Mouse (Mus musculus) liver, embryonic 16.5 days (tissue): ENCODE measurements around the gene Klc4. TPM values are rescaled to one million over a fixed set of nuclear protein-coding genes. Genes with fewer than 3 reads are reported as not detected.

Experiments used
- ATAC-seq: fragments of 200-750 bp; cut with Nextera tagmentation; 2 replicates; pipeline ENCODE4 v1.8.0; 2017; ENCODE audit warnings: low read depth, mild to moderate bottlenecking, moderate number of reproducible peaks, moderate library complexity
- H3K27ac ChIP-seq: fragments of 300-500 bp; sonication (generic); 2 replicates; pipeline ENCODE4 v1.5.1; 2014; ENCODE audit warnings: mild to moderate bottlenecking, low read length
- H3K27me3 ChIP-seq: fragments of 300-500 bp; sonication (generic); 2 replicates; pipeline ENCODE4 v1.6.1; 2014; ENCODE audit warnings: low read depth, low read length, mixed read lengths; ENCODE audit not compliant: control insufficient read depth, insufficient read depth
- H3K36me3 ChIP-seq: fragments of 300-500 bp; sonication (generic); 2 replicates; pipeline ENCODE4 v1.6.1; 2014; ENCODE audit warnings: mild to moderate bottlenecking; ENCODE audit not compliant: control insufficient read depth, insufficient read depth
- H3K4me1 ChIP-seq: fragments of 300-500 bp; sonication (generic); 2 replicates; pipeline ENCODE4 v1.6.1; 2014; ENCODE audit warnings: low read depth, low read length, mixed read lengths; ENCODE audit not compliant: control insufficient read depth
- H3K4me2 ChIP-seq: fragments of 300-500 bp; sonication (generic); 2 replicates; pipeline ENCODE4 v1.6.1; 2014; ENCODE audit warnings: low read depth, low read length, mixed read lengths
- H3K4me3 ChIP-seq: fragments of 300-500 bp; sonication (generic); 2 replicates; pipeline ENCODE4 v1.5.1; 2014; ENCODE audit warnings: low read depth, mild to moderate bottlenecking, low read length
- H3K9ac ChIP-seq: fragments of 300-500 bp; sonication (generic); 2 replicates; pipeline ENCODE4 v1.6.1; 2014; ENCODE audit warnings: low read depth, low read length
- H3K9me3 ChIP-seq: fragments of 300-500 bp; sonication (generic); replicated peaks from 2 replicates; pipeline ENCODE4 v1.6.1; 2016; ENCODE audit warnings: low read length; ENCODE audit not compliant: control insufficient read depth
- WGBS: fragments of 180-500 bp; shearing (Covaris S2); extraction: QIAGEN DNeasy Blood & Tissue Kit; methylation state at CpG from one replicate; pipeline ENCODE4 v1.1.7; 2014; ENCODE audit not compliant: insufficient replicate concordance; 5-methylcytosine and 5-hydroxymethylcytosine counted together
- polyA plus RNA-seq: library from polyadenylated mRNA; unstranded; fragments of >200 nt; fragmentation: Nextera tagmentation; extraction: Ambion mirVana; gene quantifications from 2 replicates; pipeline ENCODE4 v1.2.1, GENCODE M21; 2015

The Klc4 gene
- polyA plus RNA-seq, 1 experiment from 2014 or later: 12.2 TPM

GRCm38 (mm10) chr17:46605126-46605525 is 40.7 kb downstream of the Klc4 start:
- Histone ChIP-seq H3K9ac (no peak overlapping the region), H3K4me3 (no peak overlapping the region), H3K27ac (no peak overlapping the region), H3K4me2 (no peak overlapping the region), H3K4me1 (no peaks in the 10 kb centered on the region), H3K36me3 (no peaks in the 10 kb centered on the region), H3K27me3 (no peaks in the 10 kb centered on the region), H3K9me3 (no peaks in the 10 kb centered on the region)
- ATAC-seq: no peak
- 72% methylated on average over 5 of the region's 5 CpGs for WGBS

- no peaks in the 10 kb centered on the region for H3K36me3 ChIP-seq
- WGBS: 79% methylated on average over 4 of the region's 4 CpGs
- no peak overlapping the region for H3K4me3 ChIP-seq
- no peak for ATAC-seq
- H3K9me3 ChIP-seq: no peaks in the 10 kb centered on the region
- no peak overlapping the region for H3K27ac ChIP-seq
- H3K4me2 ChIP-seq: no peak overlapping the region
- no peak overlapping the region for H3K9ac ChIP-seq
- no peaks in the 10 kb centered on the region for H3K4me1 ChIP-seq
- no peaks in the 10 kb centered on the region for H3K27me3 ChIP-seq
Observed at GRCm38 (mm10) chr17:46603229-46603628, 42.6 kb downstream of the Klc4 start.

- no peak for ATAC-seq
- Histone ChIP-seq H3K9me3 (no peaks in the 10 kb centered on the region), H3K4me2 (no peak overlapping the region), H3K9ac (no peak overlapping the region), H3K27me3 (no peaks in the 10 kb centered on the region), H3K4me3 (no peak overlapping the region), H3K27ac (no peak overlapping the region), H3K36me3 (no peaks in the 10 kb centered on the region), H3K4me1 (no peaks in the 10 kb centered on the region)
- WGBS: 34% methylated on average over 9 of the region's 9 CpGs
Observed at GRCm38 (mm10) chr17:46602212-46602611, 43.6 kb downstream of the Klc4 start.

- no peaks in the 10 kb centered on the region for H3K36me3 ChIP-seq
- no peak overlapping the region for H3K27ac ChIP-seq
- H3K4me2 ChIP-seq: no peak overlapping the region
- WGBS: 61% methylated on average over 2 of the region's 2 CpGs
- H3K9me3 ChIP-seq: no peaks in the 10 kb centered on the region
- H3K9ac ChIP-seq: no peak overlapping the region
- no peaks in the 10 kb centered on the region for H3K4me1 ChIP-seq
- no peak for ATAC-seq
- no peak overlapping the region for H3K4me3 ChIP-seq
- no peaks in the 10 kb centered on the region for H3K27me3 ChIP-seq
Observed at GRCm38 (mm10) chr17:46600569-46600968, 45.3 kb downstream of the Klc4 start.

GRCm38 (mm10) chr17:46598963-46599362 is 46.9 kb downstream of the Klc4 start:
- Histone ChIP-seq H3K27me3 (no peaks in the 10 kb centered on the region), H3K9ac (no peak overlapping the region), H3K36me3 (no peaks in the 10 kb centered on the region), H3K4me3 (no peak overlapping the region), H3K9me3 (no peaks in the 10 kb centered on the region), H3K27ac (no peak overlapping the region), H3K4me2 (no peak overlapping the region), H3K4me1 (no peaks in the 10 kb centered on the region)
- ATAC-seq: no peak
- 48% methylated on average over 4 of the region's 4 CpGs for WGBS

- no peak overlapping the region for H3K4me2 ChIP-seq
- no peak overlapping the region for H3K27ac ChIP-seq
- H3K4me1 ChIP-seq: no peaks in the 10 kb centered on the region
- no peak overlapping the region for H3K9ac ChIP-seq
- no peaks in the 10 kb centered on the region for H3K27me3 ChIP-seq
- 59% methylated on average over 11 of the region's 11 CpGs for WGBS
- H3K36me3 ChIP-seq: no peaks in the 10 kb centered on the region
- no peak for ATAC-seq
- H3K9me3 ChIP-seq: no peaks in the 10 kb centered on the region
- H3K4me3 ChIP-seq: no peak overlapping the region
Observed at GRCm38 (mm10) chr17:46597956-46598355, 47.9 kb downstream of the Klc4 start.

GRCm38 (mm10) chr17:46595336-46595735 is 50.5 kb downstream of the Klc4 start:
- Histone ChIP-seq H3K36me3 (no peaks in the 10 kb centered on the region), H3K27ac (no peak overlapping the region), H3K9ac (no peak overlapping the region), H3K4me3 (no peak overlapping the region), H3K9me3 (no peaks in the 10 kb centered on the region), H3K4me1 (no peaks in the 10 kb centered on the region), H3K4me2 (no peak overlapping the region), H3K27me3 (no peaks in the 10 kb centered on the region)
- WGBS: 74% methylated on average over 6 of the region's 6 CpGs
- no peak for ATAC-seq

GRCm38 (mm10) chr17:46594606-46595005 is 51.2 kb downstream of the Klc4 start:
- no peak overlapping the region for H3K4me2 ChIP-seq
- 56% methylated on average over 9 of the region's 9 CpGs for WGBS
- H3K4me1 ChIP-seq: no peaks in the 10 kb centered on the region
- no peaks in the 10 kb centered on the region for H3K36me3 ChIP-seq
- H3K9ac ChIP-seq: no peak overlapping the region
- H3K27ac ChIP-seq: no peak overlapping the region
- no peaks in the 10 kb centered on the region for H3K9me3 ChIP-seq
- H3K27me3 ChIP-seq: no peaks in the 10 kb centered on the region
- no peak for ATAC-seq
- H3K4me3 ChIP-seq: no peak overlapping the region

GRCm38 (mm10) chr17:46593124-46593523 is 52.7 kb downstream of the Klc4 start:
- Histone ChIP-seq H3K27ac (no peak overlapping the region), H3K27me3 (no peaks in the 10 kb centered on the region), H3K36me3 (no peaks in the 10 kb centered on the region), H3K9me3 (no peaks in the 10 kb centered on the region), H3K9ac (no peak overlapping the region), H3K4me3 (no peak overlapping the region), H3K4me1 (no peaks in the 10 kb centered on the region; the same call in 1 of the 2 replicates), H3K4me2 (no peak overlapping the region)
- 73% methylated on average over 4 of the region's 4 CpGs for WGBS
- ATAC-seq: no peak
